Mouse (Mus musculus) ES-Bruce4 (cell line): ENCODE results near the gene Cgnl1. TPM values are rescaled to one million over a fixed set of nuclear protein-coding genes. Genes with fewer than 3 reads are reported as not detected.
"Not testable (repeated sequence)": the region's sequence is repeated elsewhere in the genome, so short reads cannot be mapped to it uniquely, and the experiment has no call there.

Source experiments
- H3K27ac ChIP-seq: 2 replicates; pipeline ENCODE4 v1.5.1; 2012; ENCODE audit warnings: low read length, inconsistent platforms; ENCODE audit not compliant: insufficient read depth
- H3K27me3 ChIP-seq: 2 replicates; pipeline ENCODE4 v1.6.1; 2012; ENCODE audit warnings: mild to moderate bottlenecking, low read length, inconsistent platforms; ENCODE audit not compliant: control insufficient read depth, poor library complexity, insufficient read depth, severe bottlenecking
- H3K36me3 ChIP-seq: 2 replicates; pipeline ENCODE4 v1.6.1; 2012; ENCODE audit warnings: inconsistent platforms, mild to moderate bottlenecking, low read length, moderate library complexity; ENCODE audit not compliant: control insufficient read depth, poor library complexity, insufficient read depth, severe bottlenecking
- H3K4me1 ChIP-seq: one replicate; pipeline ENCODE4 v1.8.1; 2011; ENCODE audit warnings: low read length; ENCODE audit not compliant: control insufficient read depth, insufficient read depth
- H3K4me3 ChIP-seq: 2 replicates; pipeline ENCODE4 v1.5.1; 2011; ENCODE audit warnings: low read depth, mild to moderate bottlenecking, low read length
- H3K9ac ChIP-seq: 2 replicates; pipeline ENCODE4 v1.6.1; 2012; ENCODE audit warnings: low read depth, mild to moderate bottlenecking, inconsistent platforms; ENCODE audit not compliant: poor library complexity, severe bottlenecking
- H3K9me3 ChIP-seq: replicated peaks from 2 replicates; pipeline ENCODE4 v1.6.1; 2012; ENCODE audit warnings: mild to moderate bottlenecking, low read length, inconsistent platforms; ENCODE audit not compliant: control insufficient read depth, poor library complexity, insufficient read depth, severe bottlenecking
- CTCF ChIP-seq: IDR thresholded peaks from one replicate; pipeline ENCODE4 v1.8.1; 2011; ENCODE audit warnings: low read depth, low read length
- EP300 ChIP-seq: IDR thresholded peaks from 2 replicates; pipeline ENCODE4 v1.6.1; 2011; ENCODE audit warnings: low read depth, low read length; ENCODE audit not compliant: insufficient read depth
- POLR2A ChIP-seq: IDR thresholded peaks from one replicate; pipeline ENCODE4 v1.8.1; 2011; ENCODE audit warnings: low read length; ENCODE audit not compliant: insufficient read depth
- polyA plus RNA-seq: library from polyadenylated mRNA; stranded (reverse); fragments of >200 nt; gene quantifications from 2 replicates; pipeline ENCODE4 v1.2.4, GENCODE M21; 2011; ENCODE audit warnings: low read depth; ENCODE audit not compliant: missing spikeins, insufficient read depth, insufficient read length

Gene Cgnl1
- polyA plus RNA-seq, 1 experiment, result 11.3 TPM

DNA sequence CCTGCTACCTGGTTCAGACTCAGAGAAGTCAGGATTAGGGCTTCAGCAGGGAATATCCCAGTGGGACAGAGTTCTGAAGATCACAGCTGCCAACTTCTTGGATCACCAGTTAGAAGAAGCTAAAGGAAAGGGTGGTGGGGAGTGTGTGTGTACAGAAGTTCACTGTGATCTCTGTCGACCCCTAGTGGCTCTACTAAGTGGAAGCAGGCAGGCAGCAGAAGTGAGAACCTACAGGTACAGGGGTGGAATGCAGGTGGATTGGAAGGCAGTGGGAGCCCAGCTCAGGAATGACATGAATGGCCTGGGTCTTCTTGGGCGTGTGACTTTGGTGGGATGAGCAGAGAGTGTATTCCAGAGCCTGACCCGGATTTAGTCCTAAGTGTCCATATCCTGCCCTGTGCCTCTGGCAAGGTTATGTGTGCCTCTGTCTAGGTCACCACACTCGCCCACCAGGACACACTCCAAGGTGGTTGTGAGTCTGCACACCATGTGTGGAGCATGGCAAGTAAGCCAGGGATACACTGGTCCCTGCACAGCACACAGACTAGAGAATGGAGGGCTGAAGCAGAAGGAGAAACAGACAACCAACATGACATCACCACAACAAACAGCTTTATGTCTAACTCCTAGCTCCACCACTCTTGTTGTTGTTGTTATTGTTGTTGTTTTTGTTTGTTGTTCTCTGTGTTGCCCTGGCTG lies 147.4 kb downstream of the Cgnl1 start:
- Histone ChIP-seq H3K9me3 (peaks cover 11% of the 10 kb centered on the region), H3K27me3 (no peaks in the 10 kb centered on the region), H3K27ac (no peak overlapping the region), H3K4me3 (no peak overlapping the region), H3K9ac (no peak overlapping the region), H3K4me1 (no peaks in the 10 kb centered on the region), H3K36me3 (no peaks in the 10 kb centered on the region)
- TF ChIP-seq POLR2A (no peak), CTCF (peak; percentile 81)

GRCm38 (mm10) chr9:71622593-71622992 lies 148.8 kb downstream of the Cgnl1 start:
- Histone ChIP-seq H3K27ac (no peak overlapping the region), H3K4me1 (no peaks in the 10 kb centered on the region), H3K9me3 (peaks cover 11% of the 10 kb centered on the region), H3K27me3 (no peaks in the 10 kb centered on the region), H3K9ac (no peak overlapping the region), H3K36me3 (no peaks in the 10 kb centered on the region), H3K4me3 (no peak overlapping the region)
- no peak for TF ChIP-seq CTCF

GRCm38 (mm10) chr9:71621968-71622367 lies 149.4 kb downstream of the Cgnl1 start:
- H3K9ac ChIP-seq, result no peak overlapping the region
- no peaks in the 10 kb centered on the region for H3K36me3 ChIP-seq
- H3K4me3 ChIP-seq, result no peak overlapping the region
- no peak overlapping the region for H3K27ac ChIP-seq
- H3K27me3 ChIP-seq, result no peaks in the 10 kb centered on the region
- peaks cover 11% of the 10 kb centered on the region for H3K9me3 ChIP-seq
- H3K4me1 ChIP-seq, result no peaks in the 10 kb centered on the region
- no peak for TF ChIP-seq POLR2A
- no peak for TF ChIP-seq CTCF
- no peak for TF ChIP-seq EP300

GRCm38 (mm10) chr9:71620116-71620515 lies 151.3 kb downstream of the Cgnl1 start:
- not testable (repeated sequence) for H3K27ac ChIP-seq, H3K4me3 ChIP-seq, H3K27me3 ChIP-seq, H3K9ac ChIP-seq, H3K4me1 ChIP-seq, H3K36me3 ChIP-seq
- peaks cover 11% of the 10 kb centered on the region for H3K9me3 ChIP-seq

- H3K27ac ChIP-seq, result no peak overlapping the region
- H3K27me3 ChIP-seq, result no peaks in the 10 kb centered on the region
- H3K36me3 ChIP-seq, result no peaks in the 10 kb centered on the region
- H3K9me3 ChIP-seq, result peaks cover 11% of the 10 kb centered on the region
- no peak overlapping the region for H3K9ac ChIP-seq
- TF ChIP-seq EP300 (no peak), POLR2A (no peak), CTCF (peak; percentile 76)
- no peaks in the 10 kb centered on the region for H3K4me1 ChIP-seq
- no peak overlapping the region for H3K4me3 ChIP-seq
Measured at GRCm38 (mm10) chr9:71617363-71617762, 154.0 kb downstream of the Cgnl1 start.

DNA sequence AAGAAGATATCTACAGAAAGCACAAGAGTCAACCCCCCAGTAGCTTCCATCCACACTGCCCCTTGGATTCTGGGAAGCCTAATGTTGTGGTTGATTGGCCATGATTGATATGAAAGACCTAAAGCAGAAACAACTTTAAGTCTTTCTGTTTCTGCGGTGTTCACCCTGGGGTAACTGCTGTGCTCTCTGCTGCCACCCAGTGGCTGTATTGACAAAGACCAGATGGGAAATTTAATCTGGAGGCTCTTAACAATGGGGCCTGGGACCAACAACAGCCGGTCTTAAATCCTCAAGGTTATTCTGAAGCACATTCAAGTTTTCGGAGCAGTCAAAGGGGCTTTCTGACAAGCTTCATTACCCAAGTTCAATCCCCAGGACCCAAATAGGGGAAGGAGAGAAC lies 155.2 kb downstream of the Cgnl1 start:
- H3K4me1 ChIP-seq, result no peaks in the 10 kb centered on the region
- no peaks in the 10 kb centered on the region for H3K27me3 ChIP-seq
- no peak overlapping the region for H3K9ac ChIP-seq
- peaks cover 7% of the 10 kb centered on the region for H3K9me3 ChIP-seq
- H3K27ac ChIP-seq, result no peak overlapping the region
- TF ChIP-seq CTCF (peak; percentile 73), EP300 (no peak), POLR2A (no peak)
- H3K36me3 ChIP-seq, result no peaks in the 10 kb centered on the region
- no peak overlapping the region for H3K4me3 ChIP-seq
